Mouse (Mus musculus) kidney, embryonic 16.5 days (tissue): ENCODE results near the gene Grm3. TPM values are rescaled to one million over a fixed set of nuclear protein-coding genes. Genes with fewer than 3 reads are reported as not detected.
A peak's percentile ranks its signal among the peaks of the same experiment; 100 is the strongest.

Source experiments
- ATAC-seq: fragments of 200-750 bp; cut with Nextera tagmentation; 2 replicates; pipeline ENCODE4 v1.8.0; 2017; ENCODE audit warnings: moderate TSS enrichment; ENCODE audit not compliant: low FRiP score, low TSS enrichment
- H3K27ac ChIP-seq: fragments of 300-500 bp; sonication (generic); 2 replicates; pipeline ENCODE4 v1.5.1; 2014; ENCODE audit warnings: low read length
- H3K27me3 ChIP-seq: fragments of 300-500 bp; sonication (generic); 2 replicates; pipeline ENCODE4 v1.6.1; 2014; ENCODE audit warnings: low read length, control low read depth, mixed read lengths; ENCODE audit not compliant: insufficient read depth
- H3K36me3 ChIP-seq: fragments of 300-500 bp; sonication (generic); 2 replicates; pipeline ENCODE4 v1.6.1; 2014; ENCODE audit warnings: low read length, control low read depth, mixed read lengths; ENCODE audit not compliant: insufficient read depth
- H3K4me1 ChIP-seq: fragments of 300-500 bp; sonication (generic); 2 replicates; pipeline ENCODE4 v1.6.1; 2014; ENCODE audit warnings: low read length, control low read depth, mixed read lengths; ENCODE audit not compliant: insufficient read depth
- H3K4me2 ChIP-seq: fragments of 300-500 bp; sonication (generic); replicated peaks from 2 replicates; pipeline ENCODE4 v1.6.1; 2014; ENCODE audit warnings: low read depth, low read length
- H3K4me3 ChIP-seq: fragments of 300-500 bp; sonication (generic); 2 replicates; pipeline ENCODE4 v1.5.1; 2014; ENCODE audit warnings: mild to moderate bottlenecking, low read length
- H3K9ac ChIP-seq: fragments of 300-500 bp; sonication (generic); replicated peaks from 2 replicates; pipeline ENCODE4 v1.6.1; 2014; ENCODE audit warnings: low read length
- H3K9me3 ChIP-seq: fragments of 300-500 bp; sonication (generic); 2 replicates; pipeline ENCODE4 v1.6.1; 2016; ENCODE audit warnings: low read length, control low read depth
- WGBS: fragments of 180-500 bp; shearing (Covaris S2); extraction: QIAGEN DNeasy Blood & Tissue Kit; methylation state at CpG from one replicate; pipeline ENCODE4 v1.1.7; 2014; 5-methylcytosine and 5-hydroxymethylcytosine counted together
- polyA plus RNA-seq: library from polyadenylated mRNA; unstranded; fragments of >200 nt; fragmentation: Nextera tagmentation; extraction: Ambion mirVana; gene quantifications from 2 replicates; pipeline ENCODE4 v1.2.1, GENCODE M21; 2015

Grm3 gene
- polyA plus RNA-seq, result 0.32 and 0.59 TPM in 2 replicates

GRCm38 (mm10) chr5:9724956-9725600 lies at the start of gene Grm3:
Grm3 (minus strand) TSS chr5:9725170.
- H3K36me3 ChIP-seq, result no peaks in the 10 kb centered on the region
- peak within 1 kb of the TSS; percentile 66 for H3K4me2 ChIP-seq
- peaks cover 13% of the 10 kb centered on the region for H3K27me3 ChIP-seq
- no peaks in the 10 kb centered on the region for H3K9me3 ChIP-seq
- H3K4me3 ChIP-seq, result peak within 1 kb of the TSS; percentile 45
- peak; percentile 65 for ATAC-seq
- WGBS, result under 1% methylated on average over 24 of the region's 25 CpGs
- H3K9ac ChIP-seq, result peak within 1 kb of the TSS; percentile 24; the same call in 1 of the 2 replicates
- peaks cover 9% of the 10 kb centered on the region; the same call in 1 of the 2 replicates for H3K4me1 ChIP-seq
- no peak within 1 kb of the TSS for H3K27ac ChIP-seq

GRCm38 (mm10) chr5:9755751-9756150 lies 30.8 kb upstream of the Grm3 start:
- Histone ChIP-seq H3K4me2 (no peak overlapping the region), H3K4me1 (no peaks in the 10 kb centered on the region), H3K4me3 (no peak overlapping the region), H3K27ac (no peak overlapping the region), H3K9ac (no peak overlapping the region), H3K36me3 (no peaks in the 10 kb centered on the region), H3K27me3 (no peaks in the 10 kb centered on the region), H3K9me3 (no peaks in the 10 kb centered on the region)
- ATAC-seq, result no peak
- 67% methylated on average over 2 of the region's 2 CpGs for WGBS

- 77% methylated on average over 5 of the region's 5 CpGs for WGBS
- Histone ChIP-seq H3K9me3 (no peaks in the 10 kb centered on the region), H3K36me3 (no peaks in the 10 kb centered on the region), H3K4me3 (no peak overlapping the region), H3K4me2 (no peak overlapping the region), H3K27me3 (no peaks in the 10 kb centered on the region), H3K9ac (no peak overlapping the region), H3K27ac (no peak overlapping the region), H3K4me1 (no peaks in the 10 kb centered on the region)
- no peak for ATAC-seq
These were observed 23.2 kb upstream of the Grm3 start for GRCm38 (mm10) chr5:9748184-9748583.

- Histone ChIP-seq H3K36me3 (no peaks in the 10 kb centered on the region), H3K27me3 (no peaks in the 10 kb centered on the region), H3K27ac (no peak overlapping the region), H3K9ac (no peak overlapping the region), H3K9me3 (no peaks in the 10 kb centered on the region), H3K4me1 (no peaks in the 10 kb centered on the region), H3K4me2 (no peak overlapping the region), H3K4me3 (no peak overlapping the region)
- WGBS, result 88% methylated on average over 5 of the region's 5 CpGs
- ATAC-seq, result no peak
These were observed 19.1 kb upstream of the Grm3 start for GRCm38 (mm10) chr5:9744120-9744519.

GRCm38 (mm10) chr5:9725601-9726268 lies 765 bp upstream of the Grm3 start:
- H3K4me2 ChIP-seq, result peak overlapping the region; percentile 66
- no peak overlapping the region for H3K9ac ChIP-seq
- no peak overlapping the region for H3K27ac ChIP-seq
- H3K36me3 ChIP-seq, result no peaks in the 10 kb centered on the region
- no peaks in the 10 kb centered on the region for H3K9me3 ChIP-seq
- H3K4me3 ChIP-seq, result peak overlapping the region; percentile 45
- peaks cover 9% of the 10 kb centered on the region; the same call in 1 of the 2 replicates for H3K4me1 ChIP-seq
- peak; percentile 95 for ATAC-seq
- H3K27me3 ChIP-seq, result peaks cover 13% of the 10 kb centered on the region
- WGBS, result under 1% methylated on average over 22 of the region's 22 CpGs

GRCm38 (mm10) chr5:9724287-9724955 lies 549 bp downstream of the Grm3 start:
- Histone ChIP-seq H3K36me3 (no peaks in the 10 kb centered on the region), H3K27ac (no peak overlapping the region), H3K27me3 (peaks cover 13% of the 10 kb centered on the region), H3K9me3 (no peaks in the 10 kb centered on the region), H3K4me2 (peak overlapping the region; percentile 66), H3K4me1 (peaks cover 9% of the 10 kb centered on the region; the same call in 1 of the 2 replicates), H3K9ac (0 out of 2 replicates have a peak overlapping the region, but pooled peaks have one; percentile 24), H3K4me3 (peak overlapping the region; percentile 45)
- WGBS, result 10% methylated on average over 13 of the region's 13 CpGs
- no peak for ATAC-seq

GRCm38 (mm10) chr5:9721136-9721535 lies 3.8 kb downstream of the Grm3 start:
- Histone ChIP-seq H3K36me3 (no peaks in the 10 kb centered on the region), H3K4me3 (no peak overlapping the region), H3K9ac (no peak overlapping the region), H3K27ac (no peak overlapping the region), H3K4me2 (no peak overlapping the region), H3K27me3 (peaks cover 13% of the 10 kb centered on the region), H3K9me3 (no peaks in the 10 kb centered on the region), H3K4me1 (peaks cover 9% of the 10 kb centered on the region; the same call in 1 of the 2 replicates)
- ATAC-seq, result no peak

GRCm38 (mm10) chr5:9716295-9716694 lies 8.7 kb downstream of the Grm3 start:
- Histone ChIP-seq H3K9ac (no peak overlapping the region), H3K4me1 (no peaks in the 10 kb centered on the region), H3K27ac (no peak overlapping the region), H3K27me3 (no peaks in the 10 kb centered on the region), H3K36me3 (no peaks in the 10 kb centered on the region), H3K4me2 (no peak overlapping the region), H3K4me3 (no peak overlapping the region), H3K9me3 (no peaks in the 10 kb centered on the region)
- no peak for ATAC-seq
- 76% methylated on average over 5 of the region's 5 CpGs for WGBS

GRCm38 (mm10) chr5:9707096-9707495 lies 17.9 kb downstream of the Grm3 start:
- H3K27ac ChIP-seq, result no peak overlapping the region
- H3K4me2 ChIP-seq, result no peak overlapping the region
- ATAC-seq, result no peak
- no peaks in the 10 kb centered on the region for H3K4me1 ChIP-seq
- no peaks in the 10 kb centered on the region for H3K36me3 ChIP-seq
- H3K9me3 ChIP-seq, result no peaks in the 10 kb centered on the region
- H3K9ac ChIP-seq, result no peak overlapping the region
- H3K27me3 ChIP-seq, result no peaks in the 10 kb centered on the region
- no peak overlapping the region for H3K4me3 ChIP-seq
- 81% methylated on average over 1 of the region's 1 CpGs for WGBS
